In genomic region chr9:120345651-120346151, GRCm38 (mm10) we compare ENCODE assay signal across 7 mouse cellular contexts. TPM values are rescaled to one million over a fixed set of nuclear protein-coding genes. Genes with fewer than 3 reads are reported as not detected.
DNase-seq lines count a peak whose midpoint lies in the region; TF ChIP-seq lines count a peak whose summit lies in the region.

No protein-coding gene starts in this region.

- H3K36me3 ChIP-seq in heart, adult 2 months (ENCODE audit: control insufficient read depth, insufficient read depth, low read length) = peaks cover 5% of the 10 kb centered on the region; the same call in 1 of the 2 replicates

- intact Hi-C loops in heart, adult 2 months (cut with DNase I) = no loop called here

- TF ChIP-seq EP300 in heart, adult 2 months (IDR thresholded peaks at IDR 0.05; ENCODE audit: insufficient read depth, low read depth, low read length) = 0 out of 2 replicates have a peak, but pooled peaks have one; percentile 8

- peak overlapping the region; percentile 44; the same call in 1 of the 2 replicates for H3K27ac ChIP-seq in heart, adult 2 months

- no peaks in the 10 kb centered on the region for H3K79me2 ChIP-seq in heart, adult 2 months (replicated peaks; ENCODE audit: control insufficient read depth, insufficient read depth, low read length)

- no peak for TF ChIP-seq POLR2A in heart, adult 2 months (IDR thresholded peaks at IDR 0.05; ENCODE audit: insufficient read depth, low read depth, low read length)

- peak; percentile 29 to 69 for DNase-seq in urinary bladder, postnatal 36 days (ENCODE audit: low spot score in 2 of 2)
- no peak for DNase-seq in urinary bladder, postnatal 4 days (ENCODE audit: low spot score in 2 of 2)
- peak; percentile 65 to 77 for DNase-seq in heart, adult 2 months
- DNase-seq in kidney, adult 18-20 months = peak; percentile 34
- DNase-seq in mesoderm, embryonic 11.5 days (ENCODE audit: low read depth, low spot score) = peak; percentile 23
- DNase-seq in right cerebral cortex, postnatal 25 days = no peak
- no peak for DNase-seq in spleen, adult 18-20 months

- H3K4me3 ChIP-seq in heart, adult 2 months = no peak overlapping the region

- 15% methylated on average over 5 of the region's 5 CpGs for WGBS in heart, adult 2 months

- peaks cover 22% of the 10 kb centered on the region for H3K4me1 ChIP-seq in heart, adult 2 months (ENCODE audit: control insufficient read depth, insufficient read depth, low read length)

- H3K27me3 ChIP-seq in heart, adult 2 months (ENCODE audit: control insufficient read depth, insufficient read depth, low read length) = no peaks in the 10 kb centered on the region

- TF ChIP-seq CTCF in heart, adult 2 months (IDR thresholded peaks at IDR 0.05) = no peak

- H3K9ac ChIP-seq in heart, adult 2 months (ENCODE audit: low read depth, low read length) = no peak overlapping the region

RNA-seq across cellular contexts. Expression of gene Myrip, which starts 44.4 kb away (rescaled TPM):
- 1 to 10 TPM; 5.4 to 6.2 TPM for total RNA-seq in heart, adult 2 months (2021)
- polyA plus RNA-seq in heart, adult 2 months (2012; rRNA removed) = 1.5 and 1.8 TPM in 2 replicates

Comparison
In these comparisons a context has a peak if more than half of its experiments do, and no peak if none do; other contexts are left out.
1. DNase-seq: peak in urinary bladder, postnatal 36 days (2 of 2), heart, adult 2 months (2 of 2), kidney, adult 18-20 months (single experiment) and mesoderm, embryonic 11.5 days (single experiment); none in urinary bladder, postnatal 4 days (0 of 2), right cerebral cortex, postnatal 25 days (single experiment) and spleen, adult 18-20 months (0 of 2).